Mouse (Mus musculus): Measurements from ENCODE around the gene Nfkb2.

GRCm38 (mm10) chr19:46333906-46334305, 29.8 kb downstream of the Nfkb2 start:
- no peak for TF ChIP-seq FLI1 (IDR thresholded peaks at IDR 0.05; ENCODE audit: low read length)
- TF ChIP-seq GATA1 (IDR thresholded peaks at IDR 0.05; ENCODE audit: borderline replicate concordance, low read length) = no peak

All from megakaryocyte, embryonic 14.5 days (primary cell).